Mouse (Mus musculus) neural tube, embryonic 10.5 days (tissue): Measurements from ENCODE around the gene Olfr447.

ENCODE experiments used
- DNase-seq: peaks from one replicate; pipeline ENCODE4 v3.0.0-alpha.2; 2017; ENCODE audit warnings: low spot score; ENCODE audit errors: extremely low spot score

Gene Olfr447

GRCm38 (mm10) chr6:42908578-42908977 is at the start of gene Olfr447:
TSS of gene Olfr447 (plus strand) at chr6:42908878.
- DNase-seq: no peak

- DNase-seq: no peak
Observed at GRCm38 (mm10) chr6:42860222-42860819, 48.4 kb upstream of the Olfr447 start.

- DNase-seq: no peak
Observed at GRCm38 (mm10) chr6:42869695-42870094, 39.0 kb upstream of the Olfr447 start.

- DNase-seq: no peak
Observed at GRCm38 (mm10) chr6:42876323-42876722, 32.4 kb upstream of the Olfr447 start.

GRCm38 (mm10) chr6:42890141-42890540 is 18.5 kb upstream of the Olfr447 start, which contains the start of gene Olfr448:
TSS of gene Olfr448 (plus strand) at chr6:42890441.
- DNase-seq: no peak

GRCm38 (mm10) chr6:42900345-42900744 is 8.3 kb upstream of the Olfr447 start:
- no peak for DNase-seq

GRCm38 (mm10) chr6:42921077-42921476 is 12.4 kb downstream of the Olfr447 start, which contains the start of gene Olfr446:
TSS of gene Olfr446 (plus strand) at chr6:42921377.
- no peak for DNase-seq

- DNase-seq: no peak
Observed at GRCm38 (mm10) chr6:42948767-42949166, 40.1 kb downstream of the Olfr447 start, which contains the start of gene Olfr444. TSS of gene Olfr444 (plus strand) at chr6:42949067.
